Mouse (Mus musculus) layer of hippocampus, adult 2 months (tissue): Measurements from ENCODE around the gene Klf15. TPM values are rescaled to one million over a fixed set of nuclear protein-coding genes. Genes with fewer than 3 reads are reported as not detected.

ENCODE experiments used
- DNase-seq, 2 experiments: peaks; one replicate each; pipeline ENCODE4 v3.0.0; 2022; ENCODE audit warnings: low spot score in 2 of 2
- H3K27ac ChIP-seq: fragments of 200-600 bp; 2 replicates; pipeline ENCODE4 v1.8.1; 2022
- H3K4me3 ChIP-seq: fragments of 200-600 bp; 2 replicates; pipeline ENCODE4 v1.8.1; 2022; ENCODE audit warnings: mild to moderate bottlenecking
- CTCF ChIP-seq: fragments of 200-600 bp; conservative IDR thresholded peaks from 2 replicates; pipeline ENCODE4 v1.8.1; 2022; ENCODE audit warnings: antibody characterized with exemption, mild to moderate bottlenecking, moderate library complexity
- total RNA-seq, 2 experiments: library from RNA; stranded (reverse); gene quantifications; 2 replicates each; pipeline ENCODE4 v1.2.3; 2021

Gene Klf15
- total RNA-seq, 2 experiments from 2014 or later, result 29.9 to 33.8 TPM

GRCm38 (mm10) chr6:90468216-90468615, 5.8 kb downstream of the Klf15 start:
- H3K27ac ChIP-seq, result peak overlapping the region; percentile 18; the same call in 1 of the 2 replicates
- no peak for DNase-seq
- H3K4me3 ChIP-seq, result no peak overlapping the region
- no peak for TF ChIP-seq CTCF

GRCm38 (mm10) chr6:90469041-90469440, 6.7 kb downstream of the Klf15 start:
- no peak for TF ChIP-seq CTCF
- Histone ChIP-seq H3K4me3 (no peak overlapping the region), H3K27ac (peak overlapping the region; percentile 14; the same call in 1 of the 2 replicates)
- DNase-seq, result no peak

GRCm38 (mm10) chr6:90470255-90470654, 7.9 kb downstream of the Klf15 start:
- no peak for DNase-seq
- H3K27ac ChIP-seq, result peak overlapping the region; percentile 81
- no peak for TF ChIP-seq CTCF
- H3K4me3 ChIP-seq, result no peak overlapping the region

GRCm38 (mm10) chr6:90470947-90471541, 8.7 kb downstream of the Klf15 start:
- TF ChIP-seq CTCF, result no peak
- peak overlapping the region; percentile 81 for H3K27ac ChIP-seq
- H3K4me3 ChIP-seq, result no peak overlapping the region
- DNase-seq, result peak; percentile 56 to 63

GRCm38 (mm10) chr6:90472079-90472478, 9.7 kb downstream of the Klf15 start:
- TF ChIP-seq CTCF, result no peak
- no peak overlapping the region for H3K4me3 ChIP-seq
- peak overlapping the region; percentile 81 for H3K27ac ChIP-seq
- no peak for DNase-seq

GRCm38 (mm10) chr6:90472697-90473096, 10.3 kb downstream of the Klf15 start:
- TF ChIP-seq CTCF, result no peak
- DNase-seq, result no peak

GRCm38 (mm10) chr6:90473630-90474360, 11.4 kb downstream of the Klf15 start:
- no peak for TF ChIP-seq CTCF
- no peak for DNase-seq
- Histone ChIP-seq H3K4me3 (no peak overlapping the region), H3K27ac (no peak overlapping the region)

More at GRCm38 (mm10) chr6:90472697-90473096, 10.3 kb downstream of the Klf15 start:
- Histone ChIP-seq H3K27ac (no peak overlapping the region), H3K4me3 (no peak overlapping the region)

- no peak overlapping the region for H3K27ac ChIP-seq
- DNase-seq, result no peak
- H3K4me3 ChIP-seq, result no peak overlapping the region
- TF ChIP-seq CTCF, result no peak
These were observed 12.0 kb downstream of the Klf15 start for GRCm38 (mm10) chr6:90474361-90474750.

DNA sequence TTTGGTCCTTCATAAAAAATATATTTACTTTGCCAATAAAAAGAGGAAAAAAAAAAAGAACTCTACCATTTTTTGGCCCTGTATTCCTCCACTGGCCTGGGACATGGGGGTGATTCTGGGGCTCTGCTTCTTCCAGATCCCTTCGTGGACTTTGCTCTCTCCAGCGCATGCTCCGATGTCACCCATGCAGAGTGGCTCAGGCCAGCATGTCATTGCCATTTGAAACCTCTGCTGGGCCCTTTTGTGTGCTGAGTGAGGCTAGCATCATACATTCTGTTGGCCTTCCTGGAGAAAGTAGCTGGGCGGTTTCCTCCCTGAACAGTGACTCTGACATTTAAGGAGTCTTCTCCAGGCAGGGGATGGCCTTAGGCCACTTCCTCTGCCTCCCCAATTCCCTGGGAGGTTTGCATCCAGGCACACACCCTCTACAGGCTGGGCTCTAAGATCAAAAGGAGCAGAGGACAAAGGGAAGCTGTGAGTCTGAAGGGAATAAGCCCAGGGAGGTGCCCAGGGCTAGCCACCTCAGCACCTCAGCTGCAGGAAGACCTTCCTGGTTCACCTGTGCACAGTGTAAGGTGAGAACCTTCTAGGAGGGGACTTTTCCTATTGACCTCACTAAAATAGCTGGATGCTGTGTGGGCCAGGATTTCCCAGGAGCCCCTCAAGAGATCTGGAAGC, 12.9 kb downstream of the Klf15 start:
- Histone ChIP-seq H3K4me3 (no peak overlapping the region), H3K27ac (no peak overlapping the region)
- no peak for DNase-seq
- TF ChIP-seq CTCF, result no peak

DNA sequence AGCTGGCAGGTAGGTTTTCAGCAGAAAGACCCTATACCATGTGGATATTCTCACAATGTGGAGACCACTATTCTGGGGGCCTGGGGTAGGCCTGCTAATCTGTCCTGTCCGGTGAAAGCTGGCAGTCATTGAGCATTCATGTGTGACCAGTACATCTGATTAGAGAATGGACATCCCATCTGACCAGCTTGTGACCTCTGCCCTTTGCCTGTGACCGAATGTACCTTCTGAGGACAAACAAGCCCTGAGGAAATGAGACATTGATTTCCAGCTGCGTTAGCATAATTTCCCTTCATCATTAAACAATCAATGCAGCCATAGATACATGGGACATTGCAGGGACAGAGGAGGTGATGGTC, 13.5 kb downstream of the Klf15 start:
- Histone ChIP-seq H3K27ac (no peak overlapping the region), H3K4me3 (no peak overlapping the region)
- no peak for TF ChIP-seq CTCF
- DNase-seq, result no peak

DNA sequence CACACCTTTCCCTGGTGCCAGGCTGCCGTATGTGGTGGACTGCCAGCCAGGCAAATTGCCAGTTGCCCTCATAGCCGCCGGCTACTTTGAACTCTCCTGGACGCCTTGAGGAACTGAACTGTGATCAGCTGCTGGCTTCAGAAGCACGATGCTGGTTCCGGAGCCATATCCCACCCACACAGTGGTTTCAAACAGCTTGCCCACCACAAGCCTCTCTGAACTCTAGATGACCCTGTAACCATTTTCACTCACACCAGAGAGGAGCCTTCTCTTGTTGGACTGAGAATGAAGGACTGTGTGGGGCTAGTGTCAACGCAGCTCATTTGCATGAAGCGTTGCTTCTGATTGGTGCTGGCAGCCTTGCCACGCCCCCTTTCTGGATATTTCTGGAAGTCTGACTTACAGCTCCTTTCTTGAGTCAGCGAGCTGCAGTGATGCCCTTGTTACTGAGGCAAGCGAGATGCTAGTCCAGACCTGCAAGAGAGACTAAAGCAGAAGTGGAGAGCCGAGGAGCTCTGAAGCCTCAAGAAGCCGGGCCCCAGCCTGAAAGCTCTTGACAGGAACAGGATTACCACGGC, 14.7 kb downstream of the Klf15 start:
- DNase-seq, result no peak
- no peak overlapping the region for H3K27ac ChIP-seq
- H3K4me3 ChIP-seq, result no peak overlapping the region
- TF ChIP-seq CTCF, result no peak

- Histone ChIP-seq H3K4me3 (no peak overlapping the region), H3K27ac (no peak overlapping the region)
- no peak for TF ChIP-seq CTCF
- no peak for DNase-seq
These were observed 21.9 kb downstream of the Klf15 start for GRCm38 (mm10) chr6:90484249-90484648.

DNA sequence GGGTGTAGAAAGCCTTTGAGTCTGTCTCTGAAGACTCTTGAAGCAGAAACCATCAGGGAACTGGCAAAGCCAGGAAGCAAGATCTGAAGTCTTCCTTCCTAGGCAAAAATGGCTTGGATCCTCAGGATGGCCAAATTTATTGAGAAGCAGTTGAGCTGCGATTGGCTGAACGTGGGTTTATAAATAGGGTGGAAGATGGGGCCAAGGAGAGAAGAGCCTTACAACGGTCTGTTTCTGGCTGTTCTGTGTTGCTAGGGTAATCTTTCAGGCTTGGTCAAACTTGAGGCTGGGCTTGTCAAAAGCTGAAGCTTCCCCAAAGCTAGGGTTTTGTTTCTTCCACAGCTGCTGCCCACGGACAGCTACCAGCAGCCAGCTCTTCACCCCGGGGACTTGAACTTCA, 22.5 kb downstream of the Klf15 start:
- no peak for DNase-seq
- TF ChIP-seq CTCF, result no peak
- no peak overlapping the region for H3K4me3 ChIP-seq
- peak overlapping the region; percentile 48; the same call in 1 of the 2 replicates for H3K27ac ChIP-seq
